Mouse (Mus musculus) erythroblast, adult 5-6 weeks (primary cell): ENCODE data around the gene Dync1h1. TPM values are rescaled to one million over a fixed set of nuclear protein-coding genes. Genes with fewer than 3 reads are reported as not detected.

ENCODE experiments used
- ATAC-seq: replicated peaks from 2 replicates; pipeline ENCODE4 v1.8.0; 2016; ENCODE audit warnings: moderate number of reproducible peaks, mild to moderate bottlenecking, moderate TSS enrichment, inconsistent platforms; ENCODE audit not compliant: poor library complexity, low FRiP score, severe bottlenecking
- total RNA-seq, 2 experiments: library from RNA; stranded (forward) in 1 of 2; stranded (reverse) in 1 of 2; fragments of 150-400 nt in 1 of 2; fragments of 200-764, 138-1000 nt in 1 of 2; gene quantifications; 2 replicates each; pipeline versions ENCODE4 v1.2.3 to v1.2.4; 2015 to 2017; ENCODE audit warnings: low replicate concordance in 2 of 2

Gene Dync1h1
- total RNA-seq, 2 experiments from 2014 or later: 31.1 to 59.6 TPM

- ATAC-seq: peak; percentile 63
These were observed 112.5 kb downstream of the Dync1h1 start for GRCm38 (mm10) chr12:110713784-110714183.

- ATAC-seq: no peak
These were observed 113.0 kb downstream of the Dync1h1 start for GRCm38 (mm10) chr12:110714215-110714614.

GRCm38 (mm10) chr12:110716004-110716403 lies 114.8 kb downstream of the Dync1h1 start:
- ATAC-seq: no peak

Other genes with a start within 250 kb of the Dync1h1 start
- 41.1 and 42.6 TPM in 2 replicates for gene Ppp2r5c, start 154.3 kb upstream of the Dync1h1 start, total RNA-seq (2015; ENCODE audit: low replicate concordance)
- gene Ppp2r5c, start 154.3 kb upstream of the Dync1h1 start, total RNA-seq (2017; ENCODE audit: low replicate concordance): 60.8 and 61.2 TPM in 2 replicates
- gene 1700001K19Rik, start 81.2 kb downstream of the Dync1h1 start, total RNA-seq (2015; ENCODE audit: low replicate concordance): not detected in 2 replicates
- not detected in 2 replicates for gene 1700001K19Rik, start 81.2 kb downstream of the Dync1h1 start, total RNA-seq (2017; ENCODE audit: low replicate concordance)
- gene Hsp90aa1, start 101.3 kb downstream of the Dync1h1 start, total RNA-seq (2015; ENCODE audit: low replicate concordance): 240 and 254 TPM in 2 replicates
- 257 and 485 TPM in 2 replicates for gene Hsp90aa1, start 101.3 kb downstream of the Dync1h1 start, total RNA-seq (2017; ENCODE audit: low replicate concordance)
- gene Wdr20, start 136.5 kb downstream of the Dync1h1 start, total RNA-seq (2015; ENCODE audit: low replicate concordance): 8.6 and 11.5 TPM in 2 replicates
- gene Wdr20, start 136.5 kb downstream of the Dync1h1 start, total RNA-seq (2017; ENCODE audit: low replicate concordance): 14.8 and 19.4 TPM in 2 replicates
- gene Mok, start 239.5 kb downstream of the Dync1h1 start, total RNA-seq (2015; ENCODE audit: low replicate concordance): not detected in 2 replicates
- gene Mok, start 239.5 kb downstream of the Dync1h1 start, total RNA-seq (2017; ENCODE audit: low replicate concordance): 0.14 TPM in 1 of 2 replicates, not detected in the other
- 0.63 and 3.3 TPM in 2 replicates for gene Zfp839, start 248.8 kb downstream of the Dync1h1 start, total RNA-seq (2015; ENCODE audit: low replicate concordance)
- 1.4 and 2.1 TPM in 2 replicates for gene Zfp839, start 248.8 kb downstream of the Dync1h1 start, total RNA-seq (2017; ENCODE audit: low replicate concordance)